8 mouse cellular contexts compared by ENCODE assay signal in the genomic region with DNA sequence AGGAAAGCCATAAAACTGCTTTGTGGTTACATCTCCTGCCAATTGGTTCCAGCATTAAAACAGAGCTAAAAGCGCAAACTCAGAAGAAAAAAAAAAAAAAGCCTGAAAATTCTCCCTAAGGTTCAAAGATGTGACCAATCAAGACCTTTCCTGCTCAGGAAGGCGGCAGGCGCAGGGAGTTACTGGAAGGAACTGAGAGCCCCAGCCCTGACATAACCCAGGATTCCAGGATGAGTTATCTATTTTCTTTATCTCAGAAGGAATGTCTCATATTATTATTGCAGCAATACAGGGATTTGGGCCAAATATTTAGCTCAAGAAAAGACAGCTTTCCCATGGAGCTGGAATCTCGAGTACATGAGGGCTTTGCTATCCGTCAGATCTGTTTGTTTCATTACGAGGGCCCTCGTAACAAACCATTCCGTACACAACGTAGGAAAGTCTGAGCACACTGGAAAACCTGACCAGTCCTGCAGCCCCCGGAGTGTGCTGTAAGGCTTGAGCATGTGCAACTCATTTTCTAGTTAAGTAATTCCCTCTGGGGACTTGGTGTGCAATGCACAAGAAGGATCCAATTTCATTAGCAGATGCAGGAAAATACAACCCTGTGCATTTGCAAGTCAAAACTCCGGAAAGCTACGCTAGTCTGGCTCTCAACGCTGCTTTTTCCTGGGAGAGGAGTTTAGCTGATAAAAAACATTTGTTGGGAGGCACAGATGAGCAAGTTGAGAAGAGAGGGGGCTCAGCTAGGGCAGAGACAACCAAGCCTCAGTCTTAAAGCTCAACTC. TPM values are rescaled to one million over a fixed set of nuclear protein-coding genes. Genes with fewer than 3 reads are reported as not detected.
DNase-seq lines count a peak whose midpoint lies in the region; ATAC-seq and TF ChIP-seq lines count a peak whose summit lies in the region.

No protein-coding gene starts in this region.

- peaks cover 3% of the 10 kb centered on the region; the same call in 1 of the 2 replicates for H3K4me1 ChIP-seq in liver, adult 2 months (ENCODE audit: control insufficient read depth, insufficient read depth, low read length)
- peaks cover 47% of the 10 kb centered on the region for H3K4me1 ChIP-seq in forebrain, embryonic 10.5 days
- peaks cover 38% of the 10 kb centered on the region for H3K4me1 ChIP-seq in midbrain, embryonic 13.5 days (replicated peaks)

- WGBS in liver, adult 2 months: 73% methylated on average over 13 of the region's 13 CpGs
- WGBS in forebrain, embryonic 10.5 days: 28% methylated on average over 13 of the region's 13 CpGs
- WGBS in midbrain, embryonic 13.5 days: 14% methylated on average over 13 of the region's 13 CpGs

- H3K27ac ChIP-seq in liver, adult 2 months (replicated peaks; ENCODE audit: insufficient read depth, low read depth, low read length): peak overlapping the region; percentile 67
- peak overlapping the region; percentile 88 for H3K27ac ChIP-seq in forebrain, embryonic 10.5 days
- H3K27ac ChIP-seq in midbrain, embryonic 13.5 days: peak overlapping the region; percentile 87

- peak; percentile 80; the same call in 1 of the 2 replicates for ATAC-seq in midbrain, embryonic 13.5 days

- no peak for TF ChIP-seq CTCF in liver, adult 2 months (IDR thresholded peaks at IDR 0.05; ENCODE audit: low read depth, low read length)

- peaks cover 10% of the 10 kb centered on the region; the same call in 1 of the 2 replicates for H3K9me3 ChIP-seq in forebrain, embryonic 10.5 days
- H3K9me3 ChIP-seq in midbrain, embryonic 13.5 days: no peaks in the 10 kb centered on the region

- intact Hi-C loops in heart, postnatal 25 days (cut with DNase I): no loop called here

- no peaks in the 10 kb centered on the region for H3K27me3 ChIP-seq in liver, adult 2 months (ENCODE audit: control insufficient read depth, insufficient read depth, low read length)
- H3K27me3 ChIP-seq in forebrain, embryonic 10.5 days (ENCODE audit: poor library complexity, severe bottlenecking): no peaks in the 10 kb centered on the region
- no peaks in the 10 kb centered on the region for H3K27me3 ChIP-seq in midbrain, embryonic 13.5 days

- peak overlapping the region; percentile 64 for H3K4me3 ChIP-seq in liver, adult 2 months (ENCODE audit: insufficient read depth, low read depth, low read length)
- H3K4me3 ChIP-seq in forebrain, embryonic 10.5 days: peak overlapping the region; percentile 47
- peak overlapping the region; percentile 13 for H3K4me3 ChIP-seq in midbrain, embryonic 13.5 days (replicated peaks)

- DNase-seq in liver, adult 2 months (ENCODE audit: extremely low read depth, low read depth, low spot score): no peak
- no peak for DNase-seq in liver
- DNase-seq in forebrain, embryonic 10.5 days (ENCODE audit: extremely low spot score, low spot score): peak; percentile 45
- DNase-seq in heart, postnatal 25 days (ENCODE audit: low spot score): peak; percentile 51
- peak; percentile 33 to 57 for DNase-seq in layer of hippocampus, postnatal 14 days (ENCODE audit: low spot score in 2 of 2)
- DNase-seq in right cerebral cortex, adult 18-20 months: no peak
- no peak for DNase-seq in natural killer cell, adult 2 months (ENCODE audit: low spot score in 2 of 2)

- H3K36me3 ChIP-seq in liver, adult 2 months (ENCODE audit: control insufficient read depth, insufficient read depth, low read length): peaks cover 7% of the 10 kb centered on the region
- H3K36me3 ChIP-seq in forebrain, embryonic 10.5 days (replicated peaks): peaks cover 26% of the 10 kb centered on the region
- no peaks in the 10 kb centered on the region for H3K36me3 ChIP-seq in midbrain, embryonic 13.5 days

- no peak for TF ChIP-seq POLR2A in liver, adult 2 months (IDR thresholded peaks at IDR 0.05; ENCODE audit: extremely low read depth, insufficient read depth, low read length)

- H3K4me2 ChIP-seq in midbrain, embryonic 13.5 days (replicated peaks): peak overlapping the region; percentile 40

- H3K79me2 ChIP-seq in liver, adult 2 months (ENCODE audit: control insufficient read depth, insufficient read depth, low read length): peaks cover 14% of the 10 kb centered on the region; the same call in 1 of the 2 replicates

- peak overlapping the region; percentile 18 for H3K9ac ChIP-seq in liver, adult 2 months (ENCODE audit: low read depth, low read length)
- peak overlapping the region; percentile 24; the same call in 1 of the 2 replicates for H3K9ac ChIP-seq in midbrain, embryonic 13.5 days (replicated peaks)

RNA-seq across cellular contexts. Expression of gene Cers5, which starts 45.8 kb away (rescaled TPM):
- 3.2 and 3.8 TPM in 2 replicates for total RNA-seq in liver, adult 2 months (2014; rRNA removed)
- 1.7 and 2.0 TPM in 2 replicates for polyA plus RNA-seq in liver, adult 2 months (2012; rRNA removed)
- polyA plus RNA-seq in forebrain, embryonic 10.5 days (2016; fragmentation: Nextera tagmentation; extraction: Ambion mirVana): 57.6 and 59.5 TPM in 2 replicates
- total RNA-seq in heart, postnatal 25 days (2021): 10 to 100 TPM; 18.2 to 18.5 TPM
- total RNA-seq in layer of hippocampus, postnatal 14 days (2021): 10 to 100 TPM; 32.6 to 39.3 TPM
- 58.4 and 61.1 TPM in 2 replicates for polyA plus RNA-seq in midbrain, embryonic 13.5 days (2015; fragmentation: Nextera tagmentation; extraction: Ambion mirVana)

RNA-seq across cellular contexts. Expression of gene Lima1, which starts 56.7 kb away (rescaled TPM):
- 28.9 and 32.7 TPM in 2 replicates for total RNA-seq in liver, adult 2 months (2014; rRNA removed)
- 11.2 and 16.0 TPM in 2 replicates for polyA plus RNA-seq in liver, adult 2 months (2012; rRNA removed)
- 39.6 and 43.4 TPM in 2 replicates for polyA plus RNA-seq in forebrain, embryonic 10.5 days (2016; fragmentation: Nextera tagmentation; extraction: Ambion mirVana)
- total RNA-seq in heart, postnatal 25 days (2021): 10 to 100 TPM; 17.9 to 20.2 TPM
- 10 to 100 TPM; 18.6 to 18.7 TPM for total RNA-seq in layer of hippocampus, postnatal 14 days (2021)
- polyA plus RNA-seq in midbrain, embryonic 13.5 days (2015; fragmentation: Nextera tagmentation; extraction: Ambion mirVana): 17.1 and 17.2 TPM in 2 replicates

Comparison
In these comparisons a context has a peak if more than half of its experiments do, and no peak if none do; other contexts are left out.
1. DNase-seq: peak in forebrain, embryonic 10.5 days (single experiment), heart, postnatal 25 days (single experiment) and layer of hippocampus, postnatal 14 days (2 of 2); none in liver, adult 2 months (single experiment), liver (single experiment), right cerebral cortex, adult 18-20 months (single experiment) and natural killer cell, adult 2 months (0 of 2).
2. H3K4me3 ChIP-seq: peak in every context shown above with its lines; median percentile 64 in liver, adult 2 months; 47 in forebrain, embryonic 10.5 days; 13 in midbrain, embryonic 13.5 days.
3. Peak in every context shown above with its lines, with median percentiles within 50 percentile points of each other: H3K27ac ChIP-seq.